Mouse (Mus musculus): ENCODE data around the gene Ska3. TPM values are rescaled to one million over a fixed set of nuclear protein-coding genes. Genes with fewer than 3 reads are reported as not detected.

Gene Ska3
- polyA plus RNA-seq, 1 experiment from 2014 or later: 12.9 TPM

GRCm38 (mm10) chr14:57787406-57787805, 38.6 kb downstream of the Ska3 start:
- H3K36me3 ChIP-seq (ENCODE audit: insufficient read depth, low read length): no peaks in the 10 kb centered on the region
- no peaks in the 10 kb centered on the region for H3K9me3 ChIP-seq (replicated peaks; ENCODE audit: low read length)
- TF ChIP-seq CTCF (IDR thresholded peaks at IDR 0.05; ENCODE audit: low read depth): no peak
- H3K4me3 ChIP-seq (replicated peaks; ENCODE audit: low read depth, low read length): no peak overlapping the region
- no peak overlapping the region for H3K9ac ChIP-seq (ENCODE audit: low read depth, low read length)
- WGBS: 36% methylated on average over 4 of the region's 4 CpGs
- no peak overlapping the region for H3K4me2 ChIP-seq (ENCODE audit: low read length)
- H3K27ac ChIP-seq: no peak overlapping the region
- DNase-seq (ENCODE audit: low spot score) (no peak), ATAC-seq (replicated peaks; ENCODE audit: low FRiP score, low read depth) (no peak)
- no peaks in the 10 kb centered on the region for H3K4me1 ChIP-seq (replicated peaks; ENCODE audit: insufficient read depth, low read length)
- no peaks in the 10 kb centered on the region for H3K27me3 ChIP-seq (ENCODE audit: insufficient read depth, low read length)

DNA sequence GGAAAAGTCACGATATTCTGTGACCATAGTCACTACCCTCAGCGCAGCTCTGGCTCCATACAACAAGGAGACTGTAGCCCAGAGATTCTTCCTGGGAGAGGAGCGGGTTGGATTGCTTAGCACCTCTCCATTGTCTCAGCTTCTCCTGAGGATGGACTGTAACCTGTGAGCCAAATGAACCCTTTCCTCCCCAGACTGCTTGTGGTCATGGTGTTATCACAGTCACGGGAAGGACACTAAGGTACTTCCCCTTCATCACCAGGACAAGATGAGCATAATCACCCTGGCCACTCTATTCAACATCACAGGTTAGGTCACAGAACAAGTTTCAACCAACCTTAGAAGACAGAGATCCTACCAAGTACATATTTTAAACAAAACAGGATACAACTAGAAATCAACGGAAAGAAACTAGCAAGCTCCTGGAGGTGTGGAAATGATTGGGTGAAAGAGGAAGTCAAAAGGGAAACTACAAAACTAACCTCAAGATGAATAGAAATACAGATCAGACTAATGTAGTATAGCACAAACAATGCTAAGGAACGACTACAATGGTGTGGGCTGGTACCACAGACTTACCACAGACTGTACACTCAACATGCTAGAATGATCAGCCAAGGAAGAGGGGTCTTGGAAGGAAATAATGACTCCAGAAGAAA, 53.7 kb downstream of the Ska3 start:
- no peak for TF ChIP-seq CTCF (IDR thresholded peaks at IDR 0.05; ENCODE audit: low read depth)
- no peaks in the 10 kb centered on the region for H3K36me3 ChIP-seq (ENCODE audit: insufficient read depth, low read length)

DNA sequence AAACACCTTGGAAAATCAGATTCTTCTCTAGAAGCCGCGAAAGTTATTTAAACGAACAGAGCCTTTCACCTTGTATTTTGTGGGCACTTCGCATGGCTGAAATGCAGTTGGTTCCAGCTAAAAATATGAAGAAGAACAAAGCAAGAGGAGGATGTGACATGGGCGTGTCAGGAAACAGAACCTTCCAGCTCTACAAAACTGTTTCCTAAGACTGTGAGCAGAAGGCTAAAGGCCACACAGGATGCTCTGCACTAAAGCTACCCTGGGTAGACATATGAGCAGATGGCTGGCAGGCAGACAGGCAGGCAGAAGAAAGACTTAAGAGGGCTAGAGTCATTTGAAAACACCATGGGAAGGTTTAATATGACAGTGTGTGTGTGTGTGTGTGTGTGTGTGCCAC, 56.9 kb downstream of the Ska3 start:
- no peaks in the 10 kb centered on the region for H3K27me3 ChIP-seq (ENCODE audit: insufficient read depth, low read length)
- no peak overlapping the region for H3K9ac ChIP-seq (ENCODE audit: low read depth, low read length)
- no peaks in the 10 kb centered on the region for H3K36me3 ChIP-seq (ENCODE audit: insufficient read depth, low read length)
- DNase-seq (ENCODE audit: low spot score) (peak; percentile 31), ATAC-seq (replicated peaks; ENCODE audit: low FRiP score, low read depth) (no peak)
- no peak for TF ChIP-seq CTCF (IDR thresholded peaks at IDR 0.05; ENCODE audit: low read depth)
- no peak overlapping the region for H3K4me2 ChIP-seq (ENCODE audit: low read length)
- no peak overlapping the region for H3K4me3 ChIP-seq (replicated peaks; ENCODE audit: low read depth, low read length)
- WGBS: 87% methylated on average over 5 of the region's 5 CpGs
- no peaks in the 10 kb centered on the region for H3K4me1 ChIP-seq (replicated peaks; ENCODE audit: insufficient read depth, low read length)
- no peaks in the 10 kb centered on the region; the same call in 1 of the 2 replicates for H3K9me3 ChIP-seq (replicated peaks; ENCODE audit: low read length)
- H3K27ac ChIP-seq: no peak overlapping the region

More for the DNA sequence above, 53.7 kb downstream of the Ska3 start:
- Histone ChIP-seq H3K27me3 (ENCODE audit: insufficient read depth, low read length) (no peaks in the 10 kb centered on the region), H3K4me2 (ENCODE audit: low read length) (no peak overlapping the region), H3K9me3 (replicated peaks; ENCODE audit: low read length) (no peaks in the 10 kb centered on the region; the same call in 1 of the 2 replicates), H3K4me1 (replicated peaks; ENCODE audit: insufficient read depth, low read length) (no peaks in the 10 kb centered on the region), H3K4me3 (replicated peaks; ENCODE audit: low read depth, low read length) (no peak overlapping the region), H3K27ac (no peak overlapping the region), H3K9ac (ENCODE audit: low read depth, low read length) (no peak overlapping the region)
- WGBS: 80% methylated on average over 6 of the region's 6 CpGs
- DNase-seq (ENCODE audit: low spot score) (no peak), ATAC-seq (replicated peaks; ENCODE audit: low FRiP score, low read depth) (no peak)

DNA sequence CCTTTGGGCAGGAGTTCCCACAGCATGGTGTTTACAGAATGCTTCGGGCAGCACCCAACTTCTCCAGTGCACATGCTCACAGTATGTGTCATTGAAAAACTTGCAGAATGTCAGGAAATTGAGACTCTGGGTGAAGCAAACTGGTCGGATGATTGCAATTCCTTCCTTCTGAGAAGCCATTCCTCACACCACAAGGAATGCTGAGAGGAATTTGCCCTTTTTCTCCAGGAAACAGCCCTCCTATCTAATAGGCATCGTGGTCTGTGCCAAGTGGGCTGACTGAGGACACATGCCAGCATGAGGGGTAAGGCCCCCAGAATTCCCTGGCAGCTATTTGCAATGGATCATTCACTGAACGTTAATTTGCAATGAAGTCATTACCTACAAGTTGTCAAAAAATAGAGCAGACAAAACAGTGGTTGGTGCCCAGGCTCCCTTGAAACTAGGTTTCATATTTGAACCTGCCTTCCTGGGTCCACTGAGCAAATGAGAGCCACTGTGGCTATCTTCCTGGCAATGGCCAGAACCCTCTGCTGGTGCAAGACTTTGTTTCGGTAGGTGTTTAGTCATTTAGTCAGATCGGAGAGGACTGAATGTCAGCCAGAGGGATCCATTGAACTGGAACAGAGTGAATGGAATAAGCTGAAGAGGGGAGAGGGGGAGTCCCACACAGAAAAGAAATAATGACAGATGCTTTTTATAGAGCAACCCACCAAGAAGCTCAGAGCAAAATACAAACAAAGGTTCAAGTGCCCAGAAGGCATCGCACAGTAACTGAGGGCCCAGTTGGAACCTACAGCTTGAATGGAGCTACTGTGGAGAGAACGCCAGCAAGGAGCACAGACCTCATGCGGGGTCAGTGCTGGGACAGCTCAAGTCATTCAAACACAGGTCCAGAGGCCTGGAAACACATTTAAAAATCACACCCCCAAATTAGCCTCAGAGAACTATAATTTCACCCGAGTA, 65.3 kb downstream of the Ska3 start:
- TF ChIP-seq CTCF (IDR thresholded peaks at IDR 0.05; ENCODE audit: low read depth): no peak
- Histone ChIP-seq H3K9ac (ENCODE audit: low read depth, low read length) (no peak overlapping the region), H3K4me3 (replicated peaks; ENCODE audit: low read depth, low read length) (no peak overlapping the region), H3K27ac (peak overlapping the region; percentile 48; the same call in 1 of the 2 replicates), H3K4me2 (ENCODE audit: low read length) (no peak overlapping the region), H3K36me3 (ENCODE audit: insufficient read depth, low read length) (no peaks in the 10 kb centered on the region), H3K4me1 (replicated peaks; ENCODE audit: insufficient read depth, low read length) (0 out of 2 replicates have a peak, but pooled peaks cover 7% of the 10 kb centered on the region), H3K9me3 (replicated peaks; ENCODE audit: low read length) (no peaks in the 10 kb centered on the region), H3K27me3 (ENCODE audit: insufficient read depth, low read length) (no peaks in the 10 kb centered on the region)
- WGBS: 52% methylated on average over 10 of the region's 10 CpGs
- DNase-seq (ENCODE audit: low spot score): peak; percentile 36
- no peak for ATAC-seq (replicated peaks; ENCODE audit: low FRiP score, low read depth)

- H3K4me2 ChIP-seq (ENCODE audit: low read length): no peak within 1 kb of the TSS
- DNase-seq (ENCODE audit: low spot score) (no peak), ATAC-seq (replicated peaks; ENCODE audit: low FRiP score, low read depth) (no peak)
- WGBS: 71% methylated on average over 4 of the region's 4 CpGs
- no peak within 1 kb of the TSS for H3K9ac ChIP-seq (ENCODE audit: low read depth, low read length)
- no peak for TF ChIP-seq CTCF (IDR thresholded peaks at IDR 0.05; ENCODE audit: low read depth)
- H3K9me3 ChIP-seq (replicated peaks; ENCODE audit: low read length): no peaks in the 10 kb centered on the region
- no peaks in the 10 kb centered on the region for H3K36me3 ChIP-seq (ENCODE audit: insufficient read depth, low read length)
- H3K27ac ChIP-seq: no peak within 1 kb of the TSS
- H3K27me3 ChIP-seq (ENCODE audit: insufficient read depth, low read length): no peaks in the 10 kb centered on the region
- no peak within 1 kb of the TSS for H3K4me3 ChIP-seq (replicated peaks; ENCODE audit: low read depth, low read length)
- 0 out of 2 replicates have a peak, but pooled peaks cover 7% of the 10 kb centered on the region for H3K4me1 ChIP-seq (replicated peaks; ENCODE audit: insufficient read depth, low read length)
Measured at GRCm38 (mm10) chr14:57758237-57758636, 67.7 kb downstream of the Ska3 start, which contains the start of gene Lats2. Gene Lats2, minus strand, starts transcription at chr14:57758388.

Small RNA genes within 50 kb of the gene (microRNA-seq; reads per million reads assigned to microRNA genes)
- gene Mir3077: not detected

Other genes with a start within 250 kb of the Ska3 start
- 11.0 TPM in 2 replicates for gene Xpo4, start 160.8 kb downstream of the Ska3 start, polyA plus RNA-seq (2015; fragmentation: Nextera tagmentation; extraction: Ambion mirVana)
- not detected in 2 replicates for gene Gm49361, start 80.1 kb downstream of the Ska3 start, polyA plus RNA-seq (2015; fragmentation: Nextera tagmentation; extraction: Ambion mirVana)
- gene Lats2, start 67.8 kb downstream of the Ska3 start, polyA plus RNA-seq (2015; fragmentation: Nextera tagmentation; extraction: Ambion mirVana): 22.0 and 24.2 TPM in 2 replicates
- 17.3 and 17.9 TPM in 2 replicates for gene Sap18, start 28.0 kb downstream of the Ska3 start, polyA plus RNA-seq (2015; fragmentation: Nextera tagmentation; extraction: Ambion mirVana)
- 224 and 230 TPM in 2 replicates for gene Mrpl57, start within 50 bp of the Ska3 start, polyA plus RNA-seq (2015; fragmentation: Nextera tagmentation; extraction: Ambion mirVana)
- 46.1 and 53.2 TPM in 2 replicates for gene Zdhhc20, start 64.1 kb upstream of the Ska3 start, polyA plus RNA-seq (2015; fragmentation: Nextera tagmentation; extraction: Ambion mirVana)
- gene Micu2, start 173.1 kb upstream of the Ska3 start, polyA plus RNA-seq (2015; fragmentation: Nextera tagmentation; extraction: Ambion mirVana): 84.4 and 87.0 TPM in 2 replicates
- gene Fgf9, start 244.4 kb upstream of the Ska3 start, polyA plus RNA-seq (2015; fragmentation: Nextera tagmentation; extraction: Ambion mirVana): 15.3 and 16.3 TPM in 2 replicates